Mouse (Mus musculus) ES-E14 (cell line): ENCODE measurements around the gene Zcchc24.

Source experiments
- CHD2 ChIP-seq: IDR thresholded peaks from 2 replicates; pipeline ENCODE4 v1.6.1; 2014; ENCODE audit warnings: mild to moderate bottlenecking, low read depth, low read length, inconsistent platforms
- HCFC1 ChIP-seq: IDR thresholded peaks from 2 replicates; pipeline ENCODE4 v1.6.1; 2012; ENCODE audit warnings: low read length, inconsistent platforms, borderline replicate concordance; ENCODE audit not compliant: insufficient read depth
- ZC3H11A ChIP-seq: IDR thresholded peaks from 2 replicates; pipeline ENCODE4 v1.6.1; 2012; ENCODE audit warnings: low read depth, mild to moderate bottlenecking, inconsistent platforms, low read length, borderline replicate concordance
- ZNF384 ChIP-seq: IDR thresholded peaks from 2 replicates; pipeline ENCODE4 v1.6.1; 2012; ENCODE audit warnings: low read depth, low read length, inconsistent platforms

GRCm38 (mm10) chr14:25757917-25758316 is 10.9 kb downstream of the Zcchc24 start:
- no peak for TF ChIP-seq ZC3H11A
- no peak for TF ChIP-seq HCFC1
- TF ChIP-seq ZNF384 = no peak
- no peak for TF ChIP-seq CHD2
